Mouse (Mus musculus) bone marrow, adult 2 months (tissue): ENCODE data around the gene Dclk1.

ENCODE experiments used
- CTCF ChIP-seq: fragments of 200-500 bp; IDR thresholded peaks from 2 replicates; pipeline ENCODE4 v1.5.1; 2011; ENCODE audit warnings: low read length, control low read depth; ENCODE audit not compliant: control insufficient read depth, insufficient read depth
- POLR2A ChIP-seq: fragments of 200-500 bp; IDR thresholded peaks from 2 replicates; pipeline ENCODE4 v1.6.1; 2011; ENCODE audit warnings: low read depth, mild to moderate bottlenecking, control low read depth, low read length, borderline replicate concordance; ENCODE audit not compliant: control insufficient read depth

GRCm38 (mm10) chr3:55521776-55522175, 279.6 kb downstream of the Dclk1 start:
- TF ChIP-seq POLR2A (no peak), CTCF (no peak)
